Mouse (Mus musculus) lung, adult 2 months (tissue): ENCODE results near the gene S100a8. TPM values are rescaled to one million over a fixed set of nuclear protein-coding genes. Genes with fewer than 3 reads are reported as not detected.

ENCODE experiments used
- DNase-seq: peaks from one replicate; pipeline ENCODE4 v3.0.0; 2022
- H3K4me1 ChIP-seq: fragments of 200-500 bp; 2 replicates; pipeline ENCODE4 v1.6.1; 2011; ENCODE audit warnings: low read length; ENCODE audit not compliant: control insufficient read depth, insufficient read depth
- H3K4me3 ChIP-seq: fragments of 200-500 bp; replicated peaks from 2 replicates; pipeline ENCODE3; 2011; ENCODE audit warnings: low read depth, mild to moderate bottlenecking, control low read depth, low read length; ENCODE audit errors: extremely low read depth
- CTCF ChIP-seq: fragments of 200-500 bp; IDR thresholded peaks from 2 replicates; pipeline ENCODE4 v1.5.1; 2011; ENCODE audit warnings: mild to moderate bottlenecking, low read length, control low read depth; ENCODE audit not compliant: insufficient read depth
- POLR2A ChIP-seq: fragments of 200-500 bp; IDR thresholded peaks from 2 replicates; pipeline ENCODE4 v1.6.1; 2011; ENCODE audit warnings: low read depth, mild to moderate bottlenecking, control low read depth, low read length, borderline replicate concordance; ENCODE audit errors: extremely low read depth
- WGBS: fragments of 180-500 bp; shearing (Covaris S2); methylation state at CpG from one replicate; pipeline ENCODE4 v1.1.7; 2018; 5-methylcytosine and 5-hydroxymethylcytosine counted together
- polyA plus RNA-seq: library from polyadenylated mRNA; depleted of rRNA; stranded (reverse); fragments of >200 nt; gene quantifications from 2 replicates; pipeline ENCODE4 v1.2.3, GENCODE M21; 2012; rRNA removed

Gene S100a8
- polyA plus RNA-seq, 1 experiment, result 15.3 TPM

DNA sequence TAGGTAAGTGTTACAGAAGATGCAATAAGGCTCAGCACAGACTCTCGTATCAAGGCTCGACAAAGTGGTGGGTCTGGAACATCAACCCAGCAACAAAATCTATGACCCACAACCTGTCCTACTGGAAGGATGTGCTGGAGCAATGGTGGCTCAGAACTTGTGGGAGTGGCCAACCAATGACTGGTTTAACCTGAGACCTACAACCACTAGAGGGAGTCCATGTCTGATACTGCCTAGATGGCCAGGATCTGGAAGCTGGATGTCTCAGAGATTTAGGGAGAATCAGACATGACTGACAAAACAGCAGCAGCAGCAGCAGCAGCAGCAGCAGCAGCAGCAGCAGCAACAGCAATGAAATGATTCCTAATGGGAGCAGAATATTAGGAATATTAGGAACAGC is 4.6 kb upstream of the S100a8 start:
- TF ChIP-seq CTCF (no peak), POLR2A (no peak)
- DNase-seq, result no peak
- 79% methylated on average over 2 of the region's 2 CpGs for WGBS
- Histone ChIP-seq H3K4me1 (no peaks in the 10 kb centered on the region), H3K4me3 (no peak overlapping the region)

DNA sequence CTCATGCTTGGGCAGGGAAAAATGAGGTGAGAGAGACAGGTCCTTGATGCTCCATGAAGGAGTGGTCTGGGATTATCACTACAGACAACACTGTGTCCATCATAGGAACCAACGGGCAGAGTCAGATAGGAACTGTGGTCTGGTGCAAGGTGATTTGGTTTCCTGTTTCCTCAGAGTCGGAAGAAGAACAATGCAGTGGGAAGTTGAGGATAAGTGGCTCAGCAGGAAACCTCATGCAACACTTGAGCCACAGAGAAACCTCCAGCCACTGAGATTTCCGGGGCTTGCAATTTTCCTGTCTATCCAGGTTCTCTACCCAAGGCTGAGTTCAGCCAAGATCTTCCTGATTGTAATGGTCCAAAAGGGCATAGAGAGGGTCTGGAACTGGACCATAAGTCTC is 9.9 kb downstream of the S100a8 start:
- no peak for DNase-seq
- H3K4me1 ChIP-seq, result no peaks in the 10 kb centered on the region
- no peak for TF ChIP-seq CTCF
- no peak for TF ChIP-seq POLR2A
- H3K4me3 ChIP-seq, result no peak overlapping the region
- WGBS, result 26% methylated on average over 3 of the region's 3 CpGs

DNA sequence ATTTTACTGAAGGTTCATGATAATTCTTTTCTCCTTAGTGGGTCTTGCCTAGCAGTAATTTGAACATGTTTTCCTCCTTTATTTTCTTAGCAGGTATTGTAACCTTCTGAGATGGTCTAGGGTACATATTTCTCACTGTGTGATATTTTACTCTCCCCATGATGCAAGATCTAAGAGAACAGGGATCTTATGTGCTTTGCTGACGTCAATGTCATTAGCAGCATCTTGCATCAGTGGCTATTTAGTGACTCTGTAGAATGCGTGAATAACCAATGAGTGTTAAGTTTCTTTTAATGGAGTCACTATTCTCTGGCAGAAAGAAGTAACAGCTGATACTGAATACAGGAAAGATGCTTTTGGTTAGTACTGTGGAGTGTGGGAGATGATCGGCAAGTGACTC is 15.2 kb downstream of the S100a8 start:
- H3K4me3 ChIP-seq, result no peak overlapping the region
- no peak for TF ChIP-seq CTCF
- TF ChIP-seq POLR2A, result no peak
- 91% methylated on average over 3 of the region's 3 CpGs for WGBS
- H3K4me1 ChIP-seq, result no peaks in the 10 kb centered on the region
- DNase-seq, result no peak

DNA sequence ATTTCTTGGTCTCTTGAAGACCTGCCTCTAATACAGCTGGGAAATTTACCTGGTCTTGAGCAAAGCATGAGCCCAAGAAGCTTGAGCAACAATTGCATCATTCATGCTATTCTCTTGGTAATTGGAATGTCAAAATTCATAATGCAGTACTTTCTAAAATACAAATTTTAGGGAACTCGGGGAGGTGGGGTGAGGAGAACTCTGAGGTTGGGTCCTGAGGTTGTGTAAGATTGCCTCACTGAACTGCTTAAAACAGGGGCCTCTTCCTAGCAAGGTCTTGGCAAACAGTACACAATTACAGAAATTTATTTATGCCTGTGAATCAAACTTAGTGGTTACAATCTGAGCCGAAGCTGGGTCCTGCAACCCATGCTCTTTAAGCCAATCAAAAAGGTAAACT is 18.1 kb downstream of the S100a8 start:
- Histone ChIP-seq H3K4me1 (no peaks in the 10 kb centered on the region), H3K4me3 (no peak overlapping the region)
- TF ChIP-seq POLR2A (no peak), CTCF (no peak)
- 73% methylated on average over 2 of the region's 2 CpGs for WGBS
- no peak for DNase-seq

DNA sequence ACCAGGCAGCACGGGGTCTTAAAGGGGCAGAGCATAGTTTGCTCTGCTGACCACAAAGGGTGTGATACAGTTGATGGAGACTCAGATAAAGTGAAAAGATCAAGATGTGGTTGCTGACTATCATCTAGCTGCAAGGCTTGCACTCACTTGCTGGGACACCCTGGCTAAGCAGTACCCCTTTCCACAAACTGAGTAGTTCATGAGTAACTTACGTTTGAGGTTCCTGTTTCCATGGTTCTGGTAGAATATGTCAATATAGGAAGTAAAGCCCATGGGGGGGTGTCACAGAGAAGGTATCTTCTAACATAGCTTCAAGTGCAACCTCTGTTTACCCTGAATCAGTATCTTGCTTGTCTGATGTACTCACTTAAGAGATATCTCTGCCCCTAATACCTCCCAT is 24.7 kb downstream of the S100a8 start:
- no peak overlapping the region for H3K4me3 ChIP-seq
- no peak for DNase-seq
- 46% methylated on average over 2 of the region's 2 CpGs for WGBS
- no peaks in the 10 kb centered on the region for H3K4me1 ChIP-seq
- no peak for TF ChIP-seq CTCF

- TF ChIP-seq POLR2A (no peak), CTCF (no peak)
- Histone ChIP-seq H3K4me3 (no peak within 1 kb of the TSS), H3K4me1 (no peaks in the 10 kb centered on the region)
- DNase-seq, result no peak
- WGBS, result 56% methylated on average over 3 of the region's 3 CpGs
Measured at GRCm38 (mm10) chr3:90695613-90696012, 26.8 kb downstream of the S100a8 start, which contains the start of gene S100a9. TSS of gene S100a9 (minus strand) at chr3:90695721.

DNA sequence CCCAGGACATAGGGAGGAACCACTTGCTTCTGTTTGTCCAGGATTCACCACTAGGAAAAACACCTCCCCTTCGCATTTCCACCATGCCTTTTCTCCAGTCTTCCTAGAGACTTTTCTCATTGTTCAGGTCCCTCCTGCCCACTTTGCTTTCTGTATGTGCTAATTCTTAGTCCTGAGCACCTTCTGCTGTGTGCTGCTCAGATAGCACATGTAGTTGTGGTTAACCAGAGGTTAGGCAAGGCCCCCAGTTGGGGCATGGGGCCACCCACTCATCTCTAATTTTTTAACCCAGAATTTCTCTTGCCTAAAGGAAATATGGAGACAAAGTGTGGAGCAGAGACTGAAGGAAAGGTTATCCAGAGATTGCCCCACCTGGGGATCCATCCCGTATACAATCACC is 33.5 kb downstream of the S100a8 start:
- TF ChIP-seq POLR2A (no peak), CTCF (no peak)
- no peak for DNase-seq
- 91% methylated on average over 2 of the region's 2 CpGs for WGBS
- no peak overlapping the region for H3K4me3 ChIP-seq
- H3K4me1 ChIP-seq, result no peaks in the 10 kb centered on the region

DNA sequence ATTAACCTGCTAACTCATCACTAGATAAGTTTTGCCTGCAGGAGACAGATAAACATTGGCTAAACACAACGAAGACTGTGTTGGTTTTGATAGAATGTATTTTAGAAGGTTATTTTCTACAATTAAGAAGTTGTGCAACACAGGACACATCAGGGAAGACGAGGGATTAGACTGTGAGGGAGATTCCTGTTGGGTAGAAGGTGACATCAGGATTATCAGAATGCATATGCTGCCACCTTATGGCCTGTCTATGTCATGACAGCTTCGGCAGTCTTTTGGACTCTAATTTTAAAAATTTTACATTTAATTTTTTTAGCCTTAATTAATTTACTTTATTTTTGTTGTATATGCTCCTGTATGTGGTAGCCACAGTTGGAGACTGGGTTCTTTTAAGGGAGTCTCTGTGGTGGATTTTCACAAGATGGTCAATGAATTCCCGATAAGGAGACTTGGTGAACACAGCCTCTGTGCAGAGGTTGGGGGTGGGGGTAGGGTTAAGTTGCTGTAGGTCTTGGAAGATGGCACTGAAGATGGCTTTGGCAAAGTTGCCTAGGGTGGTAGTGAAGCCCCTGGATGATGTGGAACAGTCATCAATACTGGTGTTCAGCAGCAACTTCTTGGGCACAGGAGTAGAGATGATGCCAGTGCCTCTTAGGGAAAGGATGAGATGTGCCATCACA is 39.9 kb downstream of the S100a8 start:
- no peaks in the 10 kb centered on the region for H3K4me1 ChIP-seq
- TF ChIP-seq POLR2A (no peak), CTCF (0 out of 2 replicates have a peak, but pooled peaks have one; percentile 12)
- no peak for DNase-seq
- 19% methylated on average over 4 of the region's 4 CpGs for WGBS
- no peak overlapping the region for H3K4me3 ChIP-seq

- DNase-seq, result peak; percentile 76
- Histone ChIP-seq H3K4me1 (no peaks in the 10 kb centered on the region), H3K4me3 (no peak overlapping the region)
- TF ChIP-seq POLR2A (no peak), CTCF (peak; percentile 97)
- WGBS, result 38% methylated on average over 12 of the region's 12 CpGs
Measured at GRCm38 (mm10) chr3:90709591-90710460, 41.0 kb downstream of the S100a8 start.

Other genes starting within 250 kb of the S100a8 start
- gene Ints3, start 235.4 kb upstream of the S100a8 start, polyA plus RNA-seq, result 24.6 and 28.4 TPM in 2 replicates
- gene Npr1, start 203.1 kb upstream of the S100a8 start, polyA plus RNA-seq, result 162 and 199 TPM in 2 replicates
- 13.2 and 22.3 TPM in 2 replicates for gene Ilf2, start 192.9 kb upstream of the S100a8 start, polyA plus RNA-seq
- 29.0 and 47.3 TPM in 2 replicates for gene Snapin, start 177.9 kb upstream of the S100a8 start, polyA plus RNA-seq
- 38.6 and 48.4 TPM in 2 replicates for gene Chtop, start 159.5 kb upstream of the S100a8 start, polyA plus RNA-seq
- 149 and 169 TPM in 2 replicates for gene S100a1, start 154.6 kb upstream of the S100a8 start, polyA plus RNA-seq
- 81.0 and 103 TPM in 2 replicates for gene S100a13, start 154.5 kb upstream of the S100a8 start, polyA plus RNA-seq
- 1.7 and 32.5 TPM in 2 replicates for gene S100a14, start 142.1 kb upstream of the S100a8 start, polyA plus RNA-seq
- 180 and 274 TPM in 2 replicates for gene S100a16, start 131.7 kb upstream of the S100a8 start, polyA plus RNA-seq
- gene S100a3, start 108.4 kb upstream of the S100a8 start, polyA plus RNA-seq, result 1.0 and 2.3 TPM in 2 replicates
- gene S100a2, start 78.7 kb upstream of the S100a8 start, polyA plus RNA-seq, result not detected in 2 replicates
- not detected in 2 replicates for gene Gm42674, start 67.1 kb upstream of the S100a8 start, polyA plus RNA-seq
- gene S100a4, start 65.2 kb upstream of the S100a8 start, polyA plus RNA-seq, result 28.9 and 51.0 TPM in 2 replicates
- not detected in 2 replicates for gene S100a5, start 60.5 kb upstream of the S100a8 start, polyA plus RNA-seq
- gene S100a6, start 56.1 kb upstream of the S100a8 start, polyA plus RNA-seq, result 439 and 454 TPM in 2 replicates
- 0.51 and 5.6 TPM in 2 replicates for gene S100a7a, start 15.0 kb upstream of the S100a8 start, polyA plus RNA-seq
- gene S100a9, start 26.7 kb downstream of the S100a8 start, polyA plus RNA-seq, result 7.6 and 29.9 TPM in 2 replicates
- 3.0 TPM in 1 of 2 replicates, not detected in the other for gene Pglyrp4, start 57.9 kb downstream of the S100a8 start, polyA plus RNA-seq
- gene Gm5849, start 108.9 kb downstream of the S100a8 start, polyA plus RNA-seq, result not detected in 2 replicates